Mouse (Mus musculus) hindbrain, embryonic 13.5 days (tissue): ENCODE measurements around the gene Tspan4. TPM values are rescaled to one million over a fixed set of nuclear protein-coding genes. Genes with fewer than 3 reads are reported as not detected.
"Not testable (repeated sequence)": the region's sequence is repeated elsewhere in the genome, so short reads cannot be mapped to it uniquely, and the experiment has no call there.

ENCODE experiments used
- ATAC-seq: fragments of 200-750 bp; cut with Nextera tagmentation; 2 replicates; pipeline ENCODE4 v1.8.0; 2017; ENCODE audit warnings: moderate TSS enrichment; ENCODE audit not compliant: low FRiP score
- H3K27ac ChIP-seq: fragments of 300-500 bp; sonication (generic); 2 replicates; pipeline ENCODE4 v1.5.1; 2015; ENCODE audit warnings: inconsistent platforms, mild to moderate bottlenecking, moderate library complexity
- H3K27me3 ChIP-seq: fragments of 300-500 bp; sonication (generic); 2 replicates; pipeline ENCODE4 v1.6.1; 2015; ENCODE audit warnings: mild to moderate bottlenecking, inconsistent platforms
- H3K36me3 ChIP-seq: fragments of 300-500 bp; sonication (generic); 2 replicates; pipeline ENCODE4 v1.6.1; 2015; ENCODE audit warnings: mild to moderate bottlenecking, inconsistent platforms
- H3K4me1 ChIP-seq: fragments of 300-500 bp; sonication (generic); replicated peaks from 2 replicates; pipeline ENCODE4 v1.6.1; 2015; ENCODE audit warnings: inconsistent platforms
- H3K4me2 ChIP-seq: fragments of 300-500 bp; sonication (generic); 2 replicates; pipeline ENCODE4 v1.6.1; 2015; ENCODE audit warnings: inconsistent platforms, mild to moderate bottlenecking, moderate library complexity
- H3K4me3 ChIP-seq: fragments of 300-500 bp; sonication (generic); 2 replicates; pipeline ENCODE4 v1.5.1; 2015; ENCODE audit warnings: mild to moderate bottlenecking, inconsistent platforms
- H3K9ac ChIP-seq: fragments of 300-500 bp; sonication (generic); 2 replicates; pipeline ENCODE4 v1.6.1; 2015; ENCODE audit warnings: mild to moderate bottlenecking, inconsistent platforms
- H3K9me3 ChIP-seq: fragments of 300-500 bp; sonication (generic); 2 replicates; pipeline ENCODE4 v1.6.1; 2016; ENCODE audit warnings: inconsistent platforms
- WGBS: fragments of 180-500 bp; shearing (Covaris S2); methylation state at CpG from one replicate; pipeline ENCODE4 v1.1.7; 2015; 5-methylcytosine and 5-hydroxymethylcytosine counted together
- polyA plus RNA-seq: library from polyadenylated mRNA; unstranded; fragments of >200 nt; fragmentation: Nextera tagmentation; extraction: Ambion mirVana; gene quantifications from 2 replicates; pipeline ENCODE4 v1.2.1, GENCODE M21; 2015

Tspan4 gene
- polyA plus RNA-seq, 1 experiment from 2014 or later, result 34.1 TPM

DNA sequence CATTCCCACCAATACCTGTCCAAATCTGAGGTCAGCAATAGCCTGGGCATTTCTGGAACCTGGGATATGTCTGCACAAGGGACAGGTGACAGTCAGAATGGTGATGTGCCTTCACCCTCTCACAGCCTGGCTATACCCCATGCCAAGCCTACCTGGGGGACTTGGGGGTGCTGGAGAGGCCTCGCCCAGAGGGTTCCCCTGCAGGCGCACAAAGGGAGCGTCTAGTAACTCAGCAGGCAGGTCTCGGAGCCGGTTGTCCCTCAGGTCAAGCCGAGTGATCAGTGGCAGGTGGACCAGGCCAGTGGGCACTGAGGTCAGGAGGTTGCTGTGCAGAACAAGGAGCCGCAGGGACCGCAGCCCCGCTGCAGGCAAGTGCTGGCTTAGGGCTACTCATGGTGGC lies 33.6 kb upstream of the Tspan4 start:
- no peak overlapping the region for H3K27ac ChIP-seq
- WGBS, result 93% methylated on average over 9 of the region's 9 CpGs
- H3K9me3 ChIP-seq, result no peaks in the 10 kb centered on the region
- H3K4me2 ChIP-seq, result no peak overlapping the region
- H3K27me3 ChIP-seq, result no peaks in the 10 kb centered on the region
- peak overlapping the region; percentile 58; the same call in 1 of the 2 replicates for H3K9ac ChIP-seq
- H3K36me3 ChIP-seq, result peaks cover 6% of the 10 kb centered on the region; the same call in 1 of the 2 replicates
- peaks cover 36% of the 10 kb centered on the region for H3K4me1 ChIP-seq
- H3K4me3 ChIP-seq, result no peak overlapping the region
- no peak for ATAC-seq

DNA sequence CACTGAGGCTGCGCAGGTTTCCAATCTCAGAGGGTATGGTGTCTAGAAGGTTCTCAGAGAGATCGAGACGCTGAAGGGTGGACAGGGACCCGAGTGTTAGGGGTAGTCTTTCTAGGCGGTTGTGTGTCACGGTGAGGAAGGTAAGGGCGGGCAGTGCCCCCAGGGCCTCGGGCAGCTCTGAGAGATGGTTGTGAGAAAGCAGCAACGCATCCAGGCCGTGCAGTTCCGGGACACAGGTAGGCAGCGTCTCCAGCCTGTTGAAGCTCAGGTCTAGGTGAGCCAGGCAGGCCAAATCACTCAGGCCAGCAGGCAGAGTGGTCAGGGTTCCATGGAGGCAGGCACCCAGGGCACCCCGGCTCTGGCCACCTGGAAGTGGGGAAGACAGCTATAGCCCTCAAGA lies 32.8 kb upstream of the Tspan4 start:
- 96% methylated on average over 13 of the region's 13 CpGs for WGBS
- peaks cover 6% of the 10 kb centered on the region; the same call in 1 of the 2 replicates for H3K36me3 ChIP-seq
- peak overlapping the region; percentile 64 for H3K4me2 ChIP-seq
- no peaks in the 10 kb centered on the region for H3K27me3 ChIP-seq
- peak overlapping the region; percentile 70 for H3K9ac ChIP-seq
- H3K27ac ChIP-seq, result no peak overlapping the region
- H3K4me1 ChIP-seq, result peaks cover 28% of the 10 kb centered on the region
- no peak for ATAC-seq
- no peak overlapping the region for H3K4me3 ChIP-seq
- H3K9me3 ChIP-seq, result no peaks in the 10 kb centered on the region

DNA sequence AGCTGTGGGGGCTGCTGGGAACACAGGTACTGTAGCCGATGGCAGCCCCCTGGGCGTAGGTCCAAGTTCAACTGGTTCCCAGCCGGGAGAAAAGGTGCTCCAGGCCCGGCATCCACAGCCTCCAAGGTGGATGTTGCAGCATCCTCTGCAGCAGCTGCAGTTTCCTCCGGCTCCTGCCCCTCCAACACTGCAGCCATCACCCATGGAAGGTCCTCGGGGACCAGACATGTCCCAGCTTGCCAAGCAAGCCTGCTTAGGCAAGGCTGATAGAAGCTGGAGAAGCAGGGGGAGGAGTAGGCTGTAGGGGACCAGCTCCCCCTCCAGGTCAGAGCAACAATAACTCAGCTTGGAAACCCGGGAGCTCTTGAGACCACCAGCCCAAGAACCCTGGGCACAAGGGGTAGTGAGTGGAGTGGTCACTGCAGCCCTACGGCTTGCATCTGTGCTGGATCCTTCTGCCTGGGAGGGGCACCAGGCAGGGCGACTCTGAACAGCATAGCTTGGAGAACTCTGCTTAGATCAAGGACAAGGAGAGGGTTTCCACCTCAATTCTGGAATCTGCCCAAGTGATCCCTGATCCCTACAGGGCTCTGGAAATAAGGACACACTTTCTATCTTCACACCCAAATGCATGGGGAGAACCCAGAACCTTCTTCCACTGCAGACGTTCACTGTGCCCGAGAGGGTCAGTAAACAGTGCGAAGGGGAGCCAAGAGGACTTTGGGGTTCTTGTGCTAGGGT lies 31.8 kb upstream of the Tspan4 start:
- H3K36me3 ChIP-seq, result peaks cover 6% of the 10 kb centered on the region; the same call in 1 of the 2 replicates
- H3K4me1 ChIP-seq, result peaks cover 24% of the 10 kb centered on the region
- H3K4me3 ChIP-seq, result peak overlapping the region; percentile 37
- no peaks in the 10 kb centered on the region for H3K27me3 ChIP-seq
- no peak for ATAC-seq
- H3K27ac ChIP-seq, result no peak overlapping the region
- peak overlapping the region; percentile 64 for H3K4me2 ChIP-seq
- 26% methylated on average over 12 of the region's 12 CpGs for WGBS
- H3K9me3 ChIP-seq, result no peaks in the 10 kb centered on the region
- peak overlapping the region; percentile 70 for H3K9ac ChIP-seq

DNA sequence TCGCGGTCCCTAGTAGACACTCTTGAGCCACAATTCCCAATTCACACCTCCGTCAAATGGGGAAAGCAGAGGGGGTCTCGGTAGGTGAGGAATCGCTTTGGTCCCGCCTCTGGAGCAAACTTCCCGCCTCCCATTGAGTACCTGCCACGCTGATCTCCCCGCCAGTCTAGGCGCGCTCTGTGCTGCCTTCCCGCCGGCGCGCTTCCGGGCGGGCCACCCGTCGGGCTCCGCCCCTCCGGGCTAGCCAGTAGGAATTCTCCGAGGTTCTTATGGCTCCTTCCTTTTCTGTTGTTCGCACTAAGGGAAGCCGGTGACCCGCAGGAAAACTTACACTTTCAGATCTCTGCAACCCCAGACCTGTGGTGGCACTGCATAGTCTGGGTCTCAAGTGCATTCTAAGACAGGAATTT lies 31.2 kb upstream of the Tspan4 start, which contains the start of gene Pidd1:
Gene Pidd1, minus strand, starts transcription at position 198 of the 410 bp plus-strand sequence.
- Histone ChIP-seq H3K9me3 (no peaks in the 10 kb centered on the region), H3K27me3 (no peaks in the 10 kb centered on the region), H3K9ac (peak within 1 kb of the TSS; percentile 70), H3K4me1 (peaks cover 30% of the 10 kb centered on the region), H3K36me3 (peaks cover 9% of the 10 kb centered on the region), H3K4me3 (peak within 1 kb of the TSS; percentile 37), H3K4me2 (peak within 1 kb of the TSS; percentile 64), H3K27ac (no peak within 1 kb of the TSS)
- ATAC-seq, result no peak
- WGBS, result under 1% methylated on average over 25 of the region's 25 CpGs

DNA sequence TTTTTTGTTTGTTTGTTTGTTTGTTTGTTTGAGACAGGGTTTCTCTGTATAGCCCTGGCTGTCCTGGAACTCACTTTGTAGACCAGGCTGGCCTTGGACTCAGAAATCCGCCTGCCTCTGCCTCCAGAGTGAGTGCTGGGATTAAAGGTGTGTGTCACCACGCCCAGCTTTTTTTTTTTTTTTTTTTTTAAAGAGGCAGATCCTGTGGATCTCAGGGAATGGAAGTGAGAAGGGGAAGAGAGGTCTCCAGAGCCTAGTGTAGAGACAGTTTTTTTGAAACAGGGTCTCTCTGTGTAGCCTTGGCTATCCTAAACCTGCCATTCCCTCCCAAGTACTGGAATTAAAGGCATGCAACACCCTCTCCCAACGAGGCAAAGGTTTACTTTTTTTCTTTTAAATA lies 28.7 kb upstream of the Tspan4 start:
- peaks cover 35% of the 10 kb centered on the region for H3K4me1 ChIP-seq
- WGBS, result 90% methylated on average over 3 of the region's 3 CpGs
- H3K9ac ChIP-seq, ATAC-seq, H3K4me3 ChIP-seq, H3K9me3 ChIP-seq, H3K27me3 ChIP-seq, H3K27ac ChIP-seq: not testable (repeated sequence)
- peak overlapping the region; percentile 52 for H3K4me2 ChIP-seq
- H3K36me3 ChIP-seq, result peaks cover 25% of the 10 kb centered on the region

- Histone ChIP-seq H3K4me2 (peak within 1 kb of the TSS; percentile 79), H3K27me3 (no peaks in the 10 kb centered on the region), H3K9ac (peak within 1 kb of the TSS; percentile 94), H3K9me3 (no peaks in the 10 kb centered on the region), H3K27ac (peak within 1 kb of the TSS; percentile 96), H3K4me3 (peak within 1 kb of the TSS; percentile 86), H3K4me1 (peaks cover 33% of the 10 kb centered on the region), H3K36me3 (peaks cover 35% of the 10 kb centered on the region)
- peak; percentile 94 for ATAC-seq
- whole genome bisulfite sequencing, result under 1% methylated on average over 63 of the region's 63 CpGs
These were observed 27.7 kb upstream of the Tspan4 start, which contains the start of gene Rplp2 for GRCm38 (mm10) chr7:141447110-141447991. Gene Rplp2 (plus strand): TSS chr7:141447370.

GRCm38 (mm10) chr7:141451928-141452327 lies 23.1 kb upstream of the Tspan4 start:
- H3K36me3 ChIP-seq, result peaks cover 35% of the 10 kb centered on the region
- H3K9me3 ChIP-seq, result no peaks in the 10 kb centered on the region
- peaks cover 38% of the 10 kb centered on the region for H3K4me1 ChIP-seq
- ATAC-seq, result no peak
- H3K9ac ChIP-seq, result no peak overlapping the region
- H3K27me3 ChIP-seq, result 0 out of 2 replicates have a peak, but pooled peaks cover 3% of the 10 kb centered on the region
- no peak overlapping the region for H3K4me2 ChIP-seq
- H3K4me3 ChIP-seq, result no peak overlapping the region
- H3K27ac ChIP-seq, result no peak overlapping the region

GRCm38 (mm10) chr7:141453636-141454035 lies 21.4 kb upstream of the Tspan4 start:
- Histone ChIP-seq H3K4me2 (no peak overlapping the region), H3K4me3 (no peak overlapping the region), H3K36me3 (peaks cover 47% of the 10 kb centered on the region), H3K9me3 (no peaks in the 10 kb centered on the region), H3K4me1 (peaks cover 32% of the 10 kb centered on the region), H3K27ac (no peak overlapping the region), H3K9ac (no peak overlapping the region), H3K27me3 (0 out of 2 replicates have a peak, but pooled peaks cover 6% of the 10 kb centered on the region)
- 80% methylated on average over 2 of the region's 2 CpGs for WGBS
- no peak for ATAC-seq

DNA sequence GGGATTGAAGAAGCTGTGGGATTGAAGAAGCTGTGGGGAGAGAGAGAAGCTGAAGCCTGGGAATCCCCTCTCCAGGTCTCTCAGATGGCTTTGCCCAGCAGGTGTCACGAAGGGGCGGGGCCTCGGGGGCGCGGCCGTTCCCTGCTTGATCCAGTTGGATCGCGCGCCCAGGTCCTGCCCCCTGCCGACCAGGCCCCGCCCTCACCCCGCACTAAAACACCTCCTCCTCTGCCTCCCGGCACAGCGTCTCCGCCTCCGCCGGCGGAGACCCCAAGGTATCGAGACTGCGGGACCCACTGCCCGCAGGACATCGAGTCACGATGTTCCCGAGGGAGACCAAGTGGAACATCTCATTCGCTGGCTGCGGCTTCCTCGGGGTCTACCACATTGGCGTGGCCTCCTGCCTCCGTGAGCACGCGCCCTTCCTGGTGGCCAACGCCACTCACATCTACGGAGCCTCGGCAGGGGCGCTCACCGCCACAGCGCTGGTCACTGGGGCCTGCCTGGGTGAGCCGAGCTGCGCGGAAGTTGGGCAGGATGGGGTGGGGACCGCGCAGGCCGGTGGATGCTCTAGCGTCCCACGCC lies 20.0 kb upstream of the Tspan4 start, which contains the start of gene Pnpla2:
Gene Pnpla2, plus strand, starts transcription at position 232 of the 585 bp plus-strand sequence.
- Histone ChIP-seq H3K4me2 (peak within 1 kb of the TSS; percentile 93), H3K9me3 (no peaks in the 10 kb centered on the region), H3K9ac (peak within 1 kb of the TSS; percentile 85), H3K4me1 (peaks cover 25% of the 10 kb centered on the region), H3K27me3 (peaks cover 20% of the 10 kb centered on the region), H3K4me3 (peak within 1 kb of the TSS; percentile 70), H3K27ac (peak within 1 kb of the TSS; percentile 70), H3K36me3 (peaks cover 47% of the 10 kb centered on the region)
- ATAC-seq, result peak; percentile 82
- under 1% methylated on average over 45 of the region's 45 CpGs for WGBS

DNA sequence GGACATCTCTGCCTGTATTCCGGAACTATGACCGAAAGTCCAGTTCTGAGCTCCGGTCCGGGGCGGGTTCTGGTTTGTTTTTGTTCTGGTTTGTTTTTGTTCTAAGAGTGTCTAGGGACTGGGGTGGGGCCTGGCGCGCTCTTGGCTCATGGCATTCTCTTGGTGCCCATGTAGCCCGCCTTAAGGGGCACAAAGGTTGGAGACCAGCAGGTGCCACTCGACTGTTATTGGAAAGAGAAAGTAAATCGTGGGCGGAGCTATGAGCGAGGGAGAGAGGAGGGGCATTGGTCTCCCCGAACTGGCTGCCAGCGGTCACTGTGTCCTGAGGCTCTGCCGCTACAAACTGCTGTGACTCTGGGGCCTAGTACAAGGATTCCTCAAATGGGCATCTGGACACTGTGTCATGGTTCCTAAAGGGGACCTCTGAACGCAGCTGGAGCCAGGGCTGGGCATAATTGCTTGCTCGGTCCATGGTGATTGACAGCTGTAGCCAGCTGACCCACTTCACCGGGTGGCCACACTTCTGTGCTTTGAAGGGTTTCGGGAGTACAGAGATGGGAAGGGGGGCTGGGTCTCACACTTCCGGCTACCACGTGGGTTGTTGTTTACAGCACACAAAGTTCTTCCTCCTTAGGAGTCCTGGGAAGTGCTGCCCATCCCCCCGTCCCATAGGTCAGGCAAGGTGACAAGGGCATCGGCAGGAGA lies 19.3 kb upstream of the Tspan4 start:
- ATAC-seq, result peak; percentile 44
- H3K27ac ChIP-seq, result peak overlapping the region; percentile 70
- H3K9me3 ChIP-seq, result no peaks in the 10 kb centered on the region
- peak overlapping the region; percentile 70 for H3K4me3 ChIP-seq
- H3K27me3 ChIP-seq, result peaks cover 27% of the 10 kb centered on the region
- 2% methylated on average over 23 of the region's 23 CpGs for WGBS
- H3K36me3 ChIP-seq, result peaks cover 40% of the 10 kb centered on the region
- peak overlapping the region; percentile 85 for H3K9ac ChIP-seq
- H3K4me2 ChIP-seq, result peak overlapping the region; percentile 93
- peaks cover 25% of the 10 kb centered on the region for H3K4me1 ChIP-seq

- no peaks in the 10 kb centered on the region for H3K9me3 ChIP-seq
- 88% methylated on average over 6 of the region's 6 CpGs for WGBS
- H3K27ac ChIP-seq, result no peak overlapping the region
- peaks cover 29% of the 10 kb centered on the region for H3K4me1 ChIP-seq
- peaks cover 37% of the 10 kb centered on the region for H3K27me3 ChIP-seq
- peaks cover 30% of the 10 kb centered on the region for H3K36me3 ChIP-seq
- peak overlapping the region; percentile 70; the same call in 1 of the 2 replicates for H3K4me3 ChIP-seq
- no peak for ATAC-seq
- no peak overlapping the region for H3K9ac ChIP-seq
- peak overlapping the region; percentile 93 for H3K4me2 ChIP-seq
These were observed 18.3 kb upstream of the Tspan4 start for GRCm38 (mm10) chr7:141456739-141457138.
